Mouse (Mus musculus) embryonic fibroblast, embryonic 13.5 days (primary cell): ENCODE results near the gene Mllt3.

Source experiments
- CTCF ChIP-seq: IDR thresholded peaks from 2 replicates; pipeline ENCODE4 v1.5.1; 2011; ENCODE audit warnings: mild to moderate bottlenecking, control low read depth, low read length, moderate library complexity, borderline replicate concordance; ENCODE audit not compliant: insufficient read depth
- POLR2A ChIP-seq: IDR thresholded peaks from 2 replicates; pipeline ENCODE4 v1.6.1; 2011; ENCODE audit warnings: low read depth, mild to moderate bottlenecking, control low read depth, low read length, moderate library complexity

GRCm38 (mm10) chr4:87759625-87760024, 273.5 kb downstream of the Mllt3 start:
- no peak for TF ChIP-seq CTCF
- TF ChIP-seq POLR2A: no peak
